Mouse (Mus musculus) heart, postnatal 10 days (tissue): Measurements from ENCODE around the gene Pacs1. TPM values are rescaled to one million over a fixed set of nuclear protein-coding genes. Genes with fewer than 3 reads are reported as not detected.
"Not testable (repeated sequence)": the region's sequence is repeated elsewhere in the genome, so short reads cannot be mapped to it uniquely, and the experiment has no call there.

Experiments
- DNase-seq, 2 experiments: peaks; one replicate each; pipeline ENCODE4 v3.0.0; 2021
- intact Hi-C: fragments of 180-260 bp; cut with DNase I; formaldehyde crosslinking; loops from one replicate; pipeline ENCODE4 v1.15.1; 2025
- total RNA-seq, 2 experiments: library from RNA; stranded (reverse); gene quantifications; 2 replicates each; pipeline ENCODE4 v1.2.3; 2021

Gene Pacs1
- total RNA-seq, 2 experiments from 2014 or later = 24.5 to 27.8 TPM

DNA sequence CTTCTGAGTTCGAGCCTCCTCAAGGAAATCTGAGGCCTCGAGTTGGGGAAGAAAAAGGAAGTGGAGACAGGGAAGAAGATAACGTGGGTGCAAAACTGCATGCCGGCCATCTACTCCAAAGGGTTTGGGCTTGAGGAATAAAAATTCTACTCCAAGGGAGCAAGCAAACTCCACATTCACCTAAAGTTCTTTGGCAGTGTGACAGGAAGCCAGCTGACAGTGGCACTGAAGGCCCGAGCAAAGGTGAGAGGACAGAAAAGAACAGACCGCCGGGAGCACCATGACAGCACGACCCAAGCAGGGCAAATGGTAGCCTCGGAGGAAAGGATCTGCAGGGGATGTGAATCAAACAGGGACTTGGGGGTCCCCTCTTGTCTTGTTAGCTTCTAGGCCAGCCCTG, 166.8 kb downstream of the Pacs1 start:
- DNase-seq = peak in 1 of 2 experiments; percentile 58
- intact Hi-C loops = no loop called here

GRCm38 (mm10) chr19:5098363-5099143, 174.4 kb downstream of the Pacs1 start, which contains the start of gene Cnih2:
Gene Cnih2 (minus strand): TSS chr19:5098521.
- peak; percentile 69 to 70 for DNase-seq
- intact Hi-C loops = no loop called here

DNA sequence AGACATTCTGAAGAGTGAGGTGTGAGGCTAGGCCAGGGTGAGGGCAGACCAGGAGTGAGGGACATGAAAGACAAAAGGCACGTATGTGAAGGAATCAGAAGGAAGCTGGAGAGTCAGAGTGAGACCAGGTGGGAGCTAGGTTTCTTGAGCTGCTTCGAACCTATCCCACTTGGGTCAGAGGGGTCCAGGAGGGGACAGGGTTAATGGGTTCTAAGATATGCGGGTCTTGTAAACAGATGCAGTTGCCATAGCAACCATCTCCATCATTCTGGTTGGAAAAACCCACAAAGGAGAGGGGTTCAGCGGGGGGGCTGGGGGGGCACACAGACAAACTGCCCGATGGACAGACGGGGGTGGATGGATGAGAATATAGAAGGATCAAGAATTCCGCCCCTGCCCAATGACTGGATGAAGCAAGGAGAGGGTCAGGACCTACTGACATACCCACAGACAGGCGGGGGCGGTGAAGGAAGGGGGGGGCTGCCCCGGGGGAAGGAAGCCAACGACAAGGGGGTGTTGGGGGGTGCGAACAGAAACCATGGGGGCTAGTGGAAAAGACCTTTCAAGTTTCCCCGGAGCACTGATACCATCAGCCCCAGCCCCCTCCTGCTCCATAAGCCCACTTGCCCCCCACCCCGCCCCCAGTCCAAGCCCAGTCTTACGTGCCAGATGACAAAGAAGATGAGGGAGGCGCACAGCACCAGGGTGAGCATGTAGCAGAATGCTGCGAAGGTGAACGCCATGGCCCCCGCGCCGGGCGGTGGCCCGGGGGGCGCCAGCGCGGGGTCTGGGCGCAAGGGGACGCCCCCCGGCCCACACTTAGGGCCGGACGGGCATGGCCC, 175.2 kb downstream of the Pacs1 start:
- no peak for DNase-seq
- intact Hi-C loops = no loop called here

DNA sequence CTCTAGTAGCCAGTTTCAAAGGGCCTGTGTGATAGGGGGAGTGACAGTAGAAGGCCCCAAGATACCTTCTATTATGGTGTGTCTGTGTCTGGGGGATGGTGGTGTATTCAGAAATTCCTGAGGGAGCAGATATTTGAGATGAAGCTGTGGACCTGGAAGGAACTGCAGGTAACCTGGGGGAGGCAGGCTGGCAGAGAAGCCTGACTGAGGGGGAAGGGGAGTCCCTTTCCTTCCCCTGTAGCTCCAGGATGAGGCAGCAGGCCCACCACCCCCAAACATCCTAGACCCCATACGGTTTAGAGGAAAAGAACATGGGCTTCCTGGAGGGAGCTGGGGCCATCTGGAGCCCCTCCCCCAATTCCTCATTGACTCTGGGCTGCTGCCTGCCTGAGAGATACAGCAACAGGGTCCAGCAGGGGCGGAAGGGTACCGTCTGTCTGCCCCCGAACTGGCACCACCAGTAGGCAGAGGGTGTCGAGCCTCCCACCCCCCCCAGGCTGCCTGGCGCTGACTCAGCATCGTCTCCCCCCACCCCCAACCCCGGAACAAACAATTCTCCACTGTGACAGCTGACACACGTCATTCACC, 176.9 kb downstream of the Pacs1 start:
- intact Hi-C loops = loop anchor here (2.0 kb wide), 1 partner anchor 45 kb away; no protein-coding TSS in a partner anchor
- DNase-seq = no peak

DNA sequence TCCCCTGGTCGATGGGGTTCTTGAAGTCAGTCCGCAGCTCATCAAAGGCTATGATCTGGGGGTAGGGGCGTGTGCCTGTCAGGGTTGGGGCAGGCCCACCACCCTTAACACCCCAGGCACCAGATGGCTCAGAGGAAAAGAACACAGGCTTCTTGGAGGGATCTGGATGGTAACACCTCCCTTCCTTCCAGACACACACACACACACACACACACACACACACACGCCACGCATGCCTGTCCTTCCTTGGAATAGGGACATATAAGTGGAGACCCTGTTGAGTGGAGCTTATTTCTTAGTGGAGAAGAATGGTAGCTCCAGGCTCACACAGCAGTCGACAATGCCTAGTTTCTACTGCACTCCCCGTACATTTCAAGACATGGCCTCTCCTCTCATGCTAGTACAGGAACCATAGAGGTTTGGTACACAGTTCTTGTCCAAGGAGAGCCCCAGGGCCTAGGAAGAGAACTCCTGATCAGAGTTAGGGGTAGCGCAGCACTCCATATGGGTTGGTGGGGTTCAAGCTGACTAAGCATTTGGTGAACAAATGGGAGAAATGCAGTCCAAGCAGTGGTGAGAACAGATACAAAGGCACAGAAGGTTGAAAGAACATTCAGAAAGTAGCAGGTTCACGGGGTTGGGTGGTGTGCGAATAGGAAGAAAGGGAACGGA, 178.0 kb downstream of the Pacs1 start:
- DNase-seq = no peak
- intact Hi-C loops = loop anchor here (2.0 kb wide), 1 partner anchor 46 kb away; no protein-coding TSS in a partner anchor

GRCm38 (mm10) chr19:5094243-5094632, 178.7 kb downstream of the Pacs1 start:
- intact Hi-C loops = loop anchor here (2.0 kb wide), 1 partner anchor 47 kb away; no protein-coding TSS in a partner anchor

DNA sequence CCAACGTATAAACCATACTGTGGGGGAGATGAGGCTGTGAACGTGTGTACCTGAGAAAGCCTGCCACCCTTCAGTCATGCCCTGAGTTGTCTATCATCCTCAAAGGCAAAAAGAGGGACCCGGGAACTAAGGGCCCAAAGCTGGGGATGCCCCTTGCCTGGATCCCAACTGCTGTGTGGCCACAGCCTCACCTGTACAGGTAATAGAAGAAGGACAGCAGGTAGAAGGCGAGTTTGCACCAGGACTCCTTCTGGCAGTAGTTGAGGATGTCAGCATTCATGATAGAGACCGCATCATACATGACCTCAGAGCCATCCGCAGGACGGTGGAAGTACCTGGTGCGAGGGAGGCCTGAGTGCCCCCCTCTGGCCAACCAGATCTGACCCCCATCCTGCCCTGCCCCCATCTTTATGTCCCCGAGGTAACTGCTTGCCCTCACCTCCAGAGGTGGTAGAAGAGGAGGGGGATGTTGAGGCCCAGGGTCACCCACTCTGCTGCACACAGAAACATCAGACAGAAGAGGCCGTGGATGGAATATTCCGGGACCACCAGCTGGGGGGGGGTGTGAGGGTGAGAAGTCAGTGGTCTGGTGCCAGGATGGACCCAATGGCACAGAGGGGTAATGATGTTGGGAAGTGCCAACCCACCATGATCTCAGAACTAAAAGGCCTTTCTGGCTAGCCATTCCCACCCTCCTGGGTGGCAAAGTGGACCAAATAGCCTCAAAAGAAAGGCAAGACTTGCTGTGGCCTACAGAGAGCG, 179.3 kb downstream of the Pacs1 start:
- intact Hi-C loops = loop anchor here (2.0 kb wide), 1 partner anchor 47 kb away; no protein-coding TSS in a partner anchor
- DNase-seq = no peak

More at GRCm38 (mm10) chr19:5094243-5094632, 178.7 kb downstream of the Pacs1 start:
- DNase-seq = peak; percentile 91 to 96

- no peak for DNase-seq
- intact Hi-C loops = no loop called here
Observed at GRCm38 (mm10) chr19:5092083-5092482, 180.8 kb downstream of the Pacs1 start.

DNA sequence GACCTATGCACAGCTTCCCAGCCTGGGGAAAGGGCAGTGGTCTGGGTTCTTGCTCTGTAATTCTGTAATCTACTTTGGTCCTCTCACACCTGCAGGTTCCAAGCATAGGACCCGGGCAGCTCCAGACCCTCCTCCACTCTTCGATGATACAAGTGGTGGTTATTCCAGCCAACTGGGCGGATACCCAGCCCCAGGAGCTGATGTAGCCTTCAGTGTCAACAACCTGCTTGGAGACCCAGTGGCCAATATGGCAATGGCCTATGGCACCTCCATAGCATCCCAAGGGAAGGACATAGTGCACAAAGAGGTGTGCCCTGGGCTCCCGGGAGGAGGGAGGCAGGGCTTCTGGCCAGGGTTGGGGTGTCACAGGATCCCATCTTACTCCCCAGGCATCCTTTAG, 183.6 kb downstream of the Pacs1 start:
- no peak for DNase-seq

GRCm38 (mm10) chr19:5087884-5088728, 184.8 kb downstream of the Pacs1 start, which contains the start of gene Yif1a:
Gene Yif1a (plus strand): TSS chr19:5088538.
- DNase-seq = peak; percentile 97 to 98
- intact Hi-C loops = no loop called here

More for the DNA sequence above, 183.6 kb downstream of the Pacs1 start:
- intact Hi-C loops = no loop called here

DNA sequence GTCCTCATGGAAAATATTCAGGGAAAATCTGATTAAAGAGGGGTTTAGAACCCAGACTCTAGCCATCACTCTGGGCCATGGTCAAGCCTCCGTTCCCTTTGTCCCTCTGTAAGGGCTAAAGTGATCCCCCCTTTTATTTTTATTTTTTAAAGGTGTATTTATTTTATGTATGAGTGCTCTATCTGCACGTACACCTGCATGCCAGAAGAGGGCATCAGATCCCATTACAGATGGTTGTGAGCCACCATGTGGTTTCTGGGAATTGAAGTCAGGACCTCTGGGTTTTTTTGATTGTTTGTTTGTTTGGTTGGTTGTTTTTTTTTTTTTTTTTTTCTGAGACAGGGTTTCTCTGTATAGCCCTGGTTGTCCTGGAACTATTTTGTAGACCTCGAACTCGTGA, 186.4 kb downstream of the Pacs1 start:
- intact Hi-C loops, DNase-seq: not testable (repeated sequence)

DNA sequence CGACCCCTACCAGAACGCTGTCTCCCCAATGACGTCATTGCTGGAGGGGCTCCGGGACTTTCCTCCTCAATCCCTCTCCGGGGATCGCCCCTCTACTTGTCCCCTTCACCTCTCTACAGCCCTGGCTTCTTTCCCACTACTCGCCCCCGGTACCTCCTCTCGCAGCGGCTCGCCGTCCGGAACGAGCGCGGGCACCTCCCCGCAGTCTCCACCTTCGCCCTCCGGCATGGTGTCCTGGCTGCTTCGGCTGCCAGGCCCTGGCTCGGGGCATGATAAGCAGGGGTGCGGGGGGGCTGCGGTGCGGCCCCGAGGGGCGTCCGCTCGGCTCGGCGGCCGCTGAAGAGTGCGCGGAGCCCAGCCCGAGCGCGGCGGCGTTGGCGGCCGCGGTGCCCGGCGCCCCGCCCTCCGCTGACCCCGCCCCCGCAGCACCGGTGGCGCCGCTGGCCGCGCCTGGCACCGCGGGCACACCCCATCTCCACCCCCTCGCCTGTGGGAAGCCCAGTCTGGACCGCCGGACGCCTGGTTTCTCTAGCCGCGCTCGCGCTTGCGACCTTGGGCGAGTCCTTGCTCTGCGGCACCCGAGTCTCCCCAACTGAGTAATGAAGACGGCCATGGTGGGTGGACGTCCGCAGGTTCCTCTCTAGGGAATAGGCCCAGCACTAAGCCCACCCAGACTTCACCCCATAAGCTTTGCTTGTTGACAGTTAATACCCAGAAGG, 187.6 kb downstream of the Pacs1 start, which contains the start of gene Tmem151a:
Gene Tmem151a, minus strand, starts transcription at position 387 of the 719 bp plus-strand sequence.
- intact Hi-C loops = no loop called here
- DNase-seq = no peak

GRCm38 (mm10) chr19:5084834-5085144, 188.1 kb downstream of the Pacs1 start:
- intact Hi-C loops = no loop called here

GRCm38 (mm10) chr19:5083961-5084833, 188.7 kb downstream of the Pacs1 start:
- no peak for DNase-seq
- intact Hi-C loops = no loop called here

More at GRCm38 (mm10) chr19:5084834-5085144, 188.1 kb downstream of the Pacs1 start:
- no peak for DNase-seq
